ENCODE assay signal across 27 mouse cellular contexts in genomic region chr15:91237294-91237693, GRCm38 (mm10). TPM values are rescaled to one million over a fixed set of nuclear protein-coding genes. Genes with fewer than 3 reads are reported as not detected.
"Had no signal": no experiment of that assay in that cellular context is flagged by ENCODE, and none has a peak within 500 bp of the region (broad histone marks: within the 10 kb centered on the region; RNA-seq: fewer than 3 reads in every experiment).

No protein-coding gene starts in this region.

- H3K4me3 ChIP-seq: liver, embryonic 12.5 days; megakaryocyte, embryonic 14.5 days; midbrain, embryonic 13.5 days; midbrain, embryonic 15.5 days; neural tube, embryonic 12.5 days had no signal

- H3K4me1 ChIP-seq: megakaryocyte, embryonic 14.5 days; midbrain, embryonic 13.5 days; midbrain, embryonic 15.5 days; neural tube, embryonic 12.5 days had no signal

- H3K4me2 ChIP-seq: liver, embryonic 12.5 days; lung, embryonic 14.5 days; midbrain, embryonic 11.5 days; midbrain, embryonic 13.5 days; midbrain, embryonic 15.5 days; neural tube, embryonic 12.5 days had no signal

- H3K27ac ChIP-seq: liver, embryonic 12.5 days; liver, embryonic 14.5 days; macrophage; midbrain, embryonic 13.5 days; midbrain, embryonic 15.5 days; neural tube, embryonic 12.5 days had no signal

- ATAC-seq: liver, embryonic 12.5 days; midbrain, embryonic 13.5 days; midbrain, embryonic 15.5 days had no signal

- H3K9ac ChIP-seq: liver, embryonic 12.5 days; liver, embryonic 14.5 days; lung, embryonic 14.5 days; midbrain, embryonic 13.5 days; midbrain, embryonic 15.5 days; neural tube, embryonic 12.5 days had no signal

- H3K9me3 ChIP-seq: liver, embryonic 12.5 days; midbrain, embryonic 13.5 days; midbrain, embryonic 15.5 days; neural tube, embryonic 12.5 days had no signal

- DNase-seq: lung, adult 18-20 months; lung, embryonic 14.5 days; lung, postnatal 14 days; lung, postnatal 36 days; retina, postnatal 1 day; right cerebral cortex, adult 18-20 months; right cerebral cortex, postnatal 25 days; right cerebral cortex, postnatal 4 days; spleen, adult 18-20 months; thymus, adult 18-20 months; thymus, postnatal 25 days; thymus, postnatal 4 days had no signal

- H3K36me3 ChIP-seq: liver, embryonic 12.5 days; midbrain, embryonic 13.5 days; midbrain, embryonic 15.5 days; neural tube, embryonic 12.5 days had no signal

- H3K27me3 ChIP-seq: liver, embryonic 12.5 days; megakaryocyte, embryonic 14.5 days; midbrain, embryonic 13.5 days; midbrain, embryonic 15.5 days; neural tube, embryonic 12.5 days had no signal

RNA-seq across cellular contexts. Expression of gene CN725425, which starts 38.0 kb away (rescaled TPM):
- total RNA-seq: liver, adult 2 months had no signal
- polyA plus RNA-seq: liver, adult 2 months; liver, embryonic 12.5 days; lung, embryonic 14.5 days; lung, embryonic 16.5 days; macrophage; midbrain, embryonic 11.5 days; midbrain, embryonic 13.5 days; midbrain, embryonic 15.5 days; neural tube, embryonic 12.5 days; neural tube, embryonic 14.5 days; small intestine, adult 2 months; stomach, embryonic 14.5 days; stomach, embryonic 16.5 days; thymus, postnatal 0 days had no signal
